15 mouse cellular contexts compared by ENCODE assay signal in genomic region chr12:16941976-16942375, GRCm38 (mm10).
"Had no signal": no experiment of that assay in that cellular context is flagged by ENCODE, and none has a peak within 500 bp of the region (broad histone marks: within the 10 kb centered on the region; RNA-seq: fewer than 3 reads in every experiment).

No protein-coding gene starts in this region.

- H3K4me3 ChIP-seq: midbrain, embryonic 13.5 days; midbrain, embryonic 15.5 days; neural tube, embryonic 12.5 days; stomach, embryonic 15.5 days had no signal

- H3K4me2 ChIP-seq: lung, embryonic 14.5 days; midbrain, embryonic 11.5 days; midbrain, embryonic 13.5 days; midbrain, embryonic 15.5 days; neural tube, embryonic 12.5 days; stomach, embryonic 15.5 days had no signal

- H3K27me3 ChIP-seq: midbrain, embryonic 13.5 days; midbrain, embryonic 15.5 days; neural tube, embryonic 12.5 days; stomach, embryonic 15.5 days had no signal

- H3K27ac ChIP-seq: macrophage; midbrain, embryonic 13.5 days; midbrain, embryonic 15.5 days; neural tube, embryonic 12.5 days; stomach, embryonic 15.5 days; stomach, postnatal 0 days had no signal

- H3K4me1 ChIP-seq: midbrain, embryonic 13.5 days; midbrain, embryonic 15.5 days; neural tube, embryonic 12.5 days; stomach, embryonic 15.5 days had no signal

- ATAC-seq: midbrain, embryonic 13.5 days; midbrain, embryonic 15.5 days had no signal

- H3K9ac ChIP-seq: lung, embryonic 14.5 days; midbrain, embryonic 13.5 days; midbrain, embryonic 15.5 days; neural tube, embryonic 12.5 days; stomach, embryonic 15.5 days had no signal

- DNase-seq: lung, adult 18-20 months; lung, embryonic 14.5 days; lung, postnatal 14 days; lung, postnatal 36 days; right cerebral cortex, postnatal 14 days; thymus, adult 2 months; thymus, postnatal 25 days; thymus, postnatal 4 days had no signal

- H3K9me3 ChIP-seq: midbrain, embryonic 13.5 days; midbrain, embryonic 15.5 days; neural tube, embryonic 12.5 days; stomach, embryonic 15.5 days had no signal
